Mouse (Mus musculus) small intestine, adult 2 months (tissue): ENCODE results near the gene Wdr95.

ENCODE experiments used
- CTCF ChIP-seq: fragments of 200-500 bp; IDR thresholded peaks from 2 replicates; pipeline ENCODE4 v1.5.1; 2012; ENCODE audit warnings: low read depth, mild to moderate bottlenecking, control low read depth, inconsistent platforms, low read length, moderate library complexity, mixed read lengths; ENCODE audit not compliant: insufficient replicate concordance, insufficient read length; ENCODE audit errors: extremely low read depth
- POLR2A ChIP-seq: fragments of 200-500 bp; IDR thresholded peaks from 2 replicates; pipeline ENCODE4 v1.6.1; 2012; ENCODE audit warnings: low read depth, mild to moderate bottlenecking, control low read depth, inconsistent platforms, low read length, moderate library complexity

GRCm38 (mm10) chr5:149588814-149589534 is 60.5 kb downstream of the Wdr95 start:
- no peak for TF ChIP-seq CTCF
- no peak for TF ChIP-seq POLR2A
